Mouse (Mus musculus) forebrain, postnatal 0 days (tissue): Measurements from ENCODE around the gene Cenpm. TPM values are rescaled to one million over a fixed set of nuclear protein-coding genes. Genes with fewer than 3 reads are reported as not detected.

Experiments used
- ATAC-seq: fragments of 200-750 bp; cut with Nextera tagmentation; 2 replicates; pipeline ENCODE4 v1.8.0; 2017; ENCODE audit warnings: mild to moderate bottlenecking, moderate library complexity
- DNase-seq: peaks from one replicate; pipeline ENCODE4 v3.0.0-alpha.2; 2015
- H3K27ac ChIP-seq: fragments of 300-500 bp; sonication (generic); 2 replicates; pipeline ENCODE4 v1.5.1; 2014; ENCODE audit warnings: low read depth, mild to moderate bottlenecking, antibody characterized with exemption, low read length, moderate library complexity, mixed read lengths
- H3K27me3 ChIP-seq: fragments of 300-500 bp; sonication (generic); 2 replicates; pipeline ENCODE4 v1.6.1; 2014; ENCODE audit warnings: mild to moderate bottlenecking, low read length, mixed read lengths; ENCODE audit not compliant: insufficient read depth
- H3K36me3 ChIP-seq: fragments of 300-500 bp; sonication (generic); 2 replicates; pipeline ENCODE4 v1.6.1; 2014; ENCODE audit warnings: mild to moderate bottlenecking, moderate library complexity; ENCODE audit not compliant: insufficient read depth
- H3K4me1 ChIP-seq: fragments of 300-500 bp; sonication (generic); 2 replicates; pipeline ENCODE4 v1.6.1; 2014; ENCODE audit warnings: antibody characterized with exemption; ENCODE audit not compliant: insufficient read depth
- H3K4me2 ChIP-seq: fragments of 300-500 bp; sonication (generic); 2 replicates; pipeline ENCODE4 v1.6.1; 2014; ENCODE audit warnings: low read depth, mild to moderate bottlenecking, moderate library complexity
- H3K4me3 ChIP-seq: fragments of 300-500 bp; sonication (generic); 2 replicates; pipeline ENCODE4 v1.5.1; 2014; ENCODE audit warnings: low read depth, low read length, mixed read lengths
- H3K9ac ChIP-seq: fragments of 300-500 bp; sonication (generic); 2 replicates; pipeline ENCODE4 v1.6.1; 2014; ENCODE audit warnings: mild to moderate bottlenecking
- H3K9me3 ChIP-seq: fragments of 300-500 bp; sonication (generic); 2 replicates; pipeline ENCODE4 v1.6.1; 2016; ENCODE audit warnings: low read length
- CTCF ChIP-seq: sonication (generic); IDR thresholded peaks from 2 replicates; pipeline ENCODE4 v1.5.1; 2016; ENCODE audit warnings: antibody characterized with exemption, control low read depth, low read depth
- WGBS: fragments of 180-500 bp; shearing (Covaris S2); extraction: QIAGEN DNeasy Blood & Tissue Kit; methylation state at CpG from one replicate; pipeline ENCODE4 v1.1.7; 2014; 5-methylcytosine and 5-hydroxymethylcytosine counted together
- polyA plus RNA-seq: library from polyadenylated mRNA; unstranded; fragments of >200 nt; fragmentation: Nextera tagmentation; extraction: Ambion mirVana; gene quantifications from 2 replicates; pipeline ENCODE4 v1.2.1, GENCODE M21; 2015
- total RNA-seq: library from RNA; depleted of rRNA; stranded (reverse); fragments of >200 nt; gene quantifications from 2 replicates; pipeline ENCODE4 v1.2.3, GENCODE M21; 2014; rRNA removed

Gene Cenpm
- total RNA-seq (8.9 and 10.0 TPM in 2 replicates), polyA plus RNA-seq (16.5 and 18.7 TPM in 2 replicates)

DNA sequence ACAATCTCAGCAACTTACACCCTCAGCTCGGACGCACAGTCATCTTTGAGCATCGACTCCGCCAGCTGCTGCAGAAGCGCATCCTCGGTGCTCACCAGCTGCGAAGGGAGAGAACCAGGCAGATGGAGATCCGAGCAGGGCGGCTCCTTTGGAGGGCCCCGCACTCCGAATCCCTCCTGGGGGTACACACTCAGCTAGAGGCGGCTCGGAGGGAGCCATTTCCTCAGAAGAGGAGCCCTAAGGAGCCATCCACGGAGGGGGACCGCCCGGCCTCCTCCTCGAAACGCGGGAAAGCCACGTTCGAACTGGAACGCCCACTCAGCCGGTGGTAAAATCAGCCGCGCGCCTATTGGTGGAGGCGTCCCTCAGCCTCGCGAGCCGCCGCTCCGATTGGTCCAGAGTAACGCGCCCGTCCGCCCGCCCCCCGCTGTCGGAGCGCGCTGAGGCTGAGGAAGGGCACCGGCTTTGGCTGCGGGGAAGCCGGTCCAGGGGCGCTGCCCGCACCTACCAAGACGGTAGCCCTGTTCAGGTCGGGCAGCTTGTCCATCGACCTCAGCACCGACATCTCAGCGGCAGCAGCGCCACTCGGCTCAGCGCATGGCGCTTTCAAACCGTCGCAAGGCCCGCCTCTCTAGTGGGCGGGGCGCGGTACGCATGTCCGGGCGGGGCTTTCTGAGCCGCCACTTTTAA lies at the start of gene Cenpm:
TSS of gene Cenpm (minus strand) at position 634 of the 690 bp plus-strand sequence.
- peak within 1 kb of the TSS; percentile 53 for H3K9ac ChIP-seq
- peak; percentile 96 for DNase-seq
- H3K36me3 ChIP-seq = no peaks in the 10 kb centered on the region
- peak; percentile 7; the same call in 1 of the 2 replicates for TF ChIP-seq CTCF
- H3K27ac ChIP-seq = peak within 1 kb of the TSS; percentile 57
- WGBS = under 1% methylated on average over 65 of the region's 65 CpGs
- peak within 1 kb of the TSS; percentile 98 for H3K4me2 ChIP-seq
- no peaks in the 10 kb centered on the region for H3K9me3 ChIP-seq
- H3K27me3 ChIP-seq = no peaks in the 10 kb centered on the region
- H3K4me3 ChIP-seq = peak within 1 kb of the TSS; percentile 76
- 0 out of 2 replicates have a peak, but pooled peaks cover 3% of the 10 kb centered on the region for H3K4me1 ChIP-seq
- ATAC-seq = peak; percentile 99

DNA sequence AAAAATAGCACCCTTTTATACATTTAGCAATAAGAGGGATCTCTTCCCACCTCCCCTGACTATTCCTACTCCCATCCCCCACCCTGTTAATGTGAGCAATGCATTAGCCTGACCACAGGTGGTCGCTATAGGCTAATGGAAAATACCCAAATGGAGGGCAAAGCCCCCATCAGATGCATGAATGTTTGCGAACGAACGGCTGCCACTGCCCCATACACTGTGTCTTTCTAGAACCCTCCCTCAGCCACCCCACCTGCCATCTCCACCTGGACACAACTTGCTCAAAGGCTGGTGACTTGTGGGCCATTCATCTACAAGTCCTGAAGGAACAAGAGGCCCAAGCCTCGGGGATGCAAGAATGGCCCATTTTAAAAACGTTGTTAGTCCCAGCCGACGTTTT lies 49.5 kb upstream of the Cenpm start:
- Histone ChIP-seq H3K36me3 (peaks cover 32% of the 10 kb centered on the region), H3K27me3 (no peaks in the 10 kb centered on the region), H3K9ac (no peak overlapping the region), H3K4me3 (no peak overlapping the region), H3K9me3 (no peaks in the 10 kb centered on the region), H3K4me1 (no peaks in the 10 kb centered on the region), H3K4me2 (no peak overlapping the region), H3K27ac (peak overlapping the region; percentile 36; the same call in 1 of the 2 replicates)
- peak; percentile 76 for DNase-seq
- 24% methylated on average over 8 of the region's 8 CpGs for WGBS
- peak; percentile 76 for TF ChIP-seq CTCF
- peak; percentile 42 for ATAC-seq

DNA sequence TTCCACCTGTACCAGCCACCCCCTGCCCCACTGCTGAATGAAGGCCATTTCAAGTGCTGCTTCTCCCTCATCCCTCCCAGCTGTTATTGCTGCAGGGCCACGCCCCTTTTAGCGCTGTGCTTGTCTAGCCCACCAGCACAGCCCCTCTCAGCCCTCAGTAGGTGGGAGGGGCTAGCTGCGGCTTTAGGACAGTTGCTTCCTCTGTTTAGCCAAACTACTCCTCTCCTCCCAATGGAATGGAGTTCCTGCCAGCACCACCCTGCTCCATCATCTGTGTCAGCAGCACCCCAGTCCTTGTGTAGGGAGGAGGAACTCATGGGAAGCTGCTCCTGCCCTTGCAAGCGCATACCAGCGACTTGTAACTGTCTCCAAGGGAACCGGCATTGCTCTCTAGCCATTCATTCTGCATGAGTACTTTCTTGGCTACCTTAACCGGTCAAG lies 48.7 kb upstream of the Cenpm start:
- peak; percentile 29; the same call in 1 of the 2 replicates for TF ChIP-seq CTCF
- H3K27me3 ChIP-seq = no peaks in the 10 kb centered on the region
- 5% methylated on average over 7 of the region's 7 CpGs for WGBS
- H3K4me3 ChIP-seq = no peak overlapping the region
- H3K27ac ChIP-seq = peak overlapping the region; percentile 36
- peaks cover 40% of the 10 kb centered on the region for H3K36me3 ChIP-seq
- H3K9me3 ChIP-seq = no peaks in the 10 kb centered on the region
- peak; percentile 77 for ATAC-seq
- 0 out of 2 replicates have a peak overlapping the region, but pooled peaks have one; percentile 6 for H3K9ac ChIP-seq
- peak; percentile 54 for DNase-seq
- H3K4me2 ChIP-seq = peak overlapping the region; percentile 17; the same call in 1 of the 2 replicates
- H3K4me1 ChIP-seq = no peaks in the 10 kb centered on the region

DNA sequence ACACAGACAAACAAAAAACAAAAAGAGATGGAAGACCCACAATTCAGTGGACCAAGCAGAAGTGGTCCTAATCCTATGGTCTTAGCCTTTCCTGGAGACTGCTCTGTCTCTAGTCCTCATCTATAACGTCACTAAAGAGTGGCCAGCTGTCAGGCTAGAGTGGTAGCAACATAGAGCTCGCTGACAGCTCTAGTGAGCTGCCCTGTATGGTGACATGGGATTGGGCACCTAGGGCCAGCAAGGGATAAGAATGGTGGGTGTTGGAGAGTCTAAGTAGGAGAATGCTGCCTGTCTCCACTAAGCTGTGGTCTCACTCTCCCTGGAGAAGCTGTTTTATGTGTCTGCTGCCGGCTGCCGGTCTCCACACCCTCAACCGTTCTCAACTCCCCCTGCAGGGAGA lies 48.3 kb upstream of the Cenpm start:
- 28% methylated on average over 5 of the region's 5 CpGs for WGBS
- DNase-seq (no peak), ATAC-seq (peak; percentile 6)
- no peaks in the 10 kb centered on the region for H3K9me3 ChIP-seq
- no peak for TF ChIP-seq CTCF
- no peaks in the 10 kb centered on the region for H3K4me1 ChIP-seq
- H3K9ac ChIP-seq = 0 out of 2 replicates have a peak overlapping the region, but pooled peaks have one; percentile 6
- H3K36me3 ChIP-seq = peaks cover 44% of the 10 kb centered on the region
- H3K4me2 ChIP-seq = peak overlapping the region; percentile 17; the same call in 1 of the 2 replicates
- no peak overlapping the region for H3K4me3 ChIP-seq
- peak overlapping the region; percentile 36 for H3K27ac ChIP-seq
- no peaks in the 10 kb centered on the region for H3K27me3 ChIP-seq

DNA sequence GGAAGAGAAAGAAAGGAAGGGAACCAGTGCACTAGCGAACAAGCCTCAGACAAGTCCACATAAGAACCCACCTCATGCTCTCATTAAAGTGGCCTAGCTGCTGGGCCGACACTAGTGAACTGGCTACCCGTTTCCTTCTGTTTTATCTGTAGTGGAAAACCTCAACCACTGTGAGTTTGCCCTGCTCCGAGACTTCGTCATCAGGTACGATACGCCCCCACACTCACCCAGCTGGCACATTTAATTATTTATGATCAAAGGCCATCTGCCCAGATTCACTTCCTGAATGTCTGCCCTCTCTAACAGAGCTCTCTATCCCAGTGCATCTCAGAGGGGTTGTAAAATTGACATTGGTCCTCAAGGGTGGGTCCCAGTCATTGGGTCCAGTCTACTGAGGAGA lies 45.7 kb upstream of the Cenpm start:
- H3K4me2 ChIP-seq = no peak overlapping the region
- H3K4me1 ChIP-seq = no peaks in the 10 kb centered on the region
- H3K27me3 ChIP-seq = no peaks in the 10 kb centered on the region
- no peak overlapping the region for H3K27ac ChIP-seq
- no peak overlapping the region for H3K4me3 ChIP-seq
- DNase-seq (no peak), ATAC-seq (no peak)
- peaks cover 70% of the 10 kb centered on the region for H3K36me3 ChIP-seq
- H3K9me3 ChIP-seq = no peaks in the 10 kb centered on the region
- H3K9ac ChIP-seq = no peak overlapping the region
- TF ChIP-seq CTCF = no peak
- WGBS = 93% methylated on average over 7 of the region's 7 CpGs

DNA sequence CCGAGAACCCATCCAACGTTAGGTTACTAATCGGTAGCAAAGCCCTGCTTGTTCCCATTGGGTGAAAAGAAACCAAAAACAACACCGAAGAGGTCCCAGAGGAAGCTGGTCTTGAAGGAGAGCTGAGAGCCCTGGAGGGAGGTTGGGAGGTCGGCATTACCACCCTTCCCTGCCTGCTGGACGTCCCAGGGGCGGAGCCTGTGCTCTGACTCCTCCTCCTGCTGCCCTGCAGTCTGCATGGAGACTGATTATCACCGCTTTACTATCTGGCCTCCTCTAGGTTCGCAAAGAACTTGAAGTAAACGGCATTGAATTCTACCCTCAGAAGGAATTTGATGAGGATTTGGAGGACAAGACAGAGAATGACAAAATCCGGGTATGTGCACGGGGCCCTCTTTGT lies 41.6 kb upstream of the Cenpm start:
- H3K27me3 ChIP-seq = no peaks in the 10 kb centered on the region
- no peak overlapping the region for H3K27ac ChIP-seq
- H3K9ac ChIP-seq = no peak overlapping the region
- no peaks in the 10 kb centered on the region for H3K4me1 ChIP-seq
- H3K9me3 ChIP-seq = no peaks in the 10 kb centered on the region
- DNase-seq = no peak
- 75% methylated on average over 12 of the region's 12 CpGs for WGBS
- no peak overlapping the region for H3K4me3 ChIP-seq
- no peak for ATAC-seq
- no peak overlapping the region for H3K4me2 ChIP-seq
- peaks cover 94% of the 10 kb centered on the region for H3K36me3 ChIP-seq
- no peak for TF ChIP-seq CTCF

DNA sequence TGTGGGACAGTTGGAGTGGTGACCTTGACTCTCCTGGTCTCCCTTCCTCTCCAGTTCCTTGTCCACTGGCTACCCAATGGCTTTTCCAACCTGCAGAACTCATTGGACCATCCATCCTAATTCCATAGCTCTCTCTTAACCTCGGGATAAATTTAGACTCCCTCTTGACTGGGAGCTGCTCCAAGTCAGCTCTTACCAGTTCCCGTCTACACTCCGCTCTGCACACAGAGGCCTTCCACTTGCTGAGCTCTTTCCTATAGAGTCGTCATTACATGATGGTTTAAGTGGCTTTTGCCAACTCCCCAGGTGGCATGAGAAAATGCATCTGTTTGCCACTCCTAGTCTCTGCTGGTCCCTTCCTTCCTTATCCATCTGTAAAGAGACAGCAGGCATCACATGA lies 36.1 kb upstream of the Cenpm start:
- H3K27ac ChIP-seq = no peak overlapping the region
- peaks cover 73% of the 10 kb centered on the region for H3K36me3 ChIP-seq
- WGBS = 57% methylated on average over 4 of the region's 4 CpGs
- H3K27me3 ChIP-seq = no peaks in the 10 kb centered on the region
- no peak overlapping the region for H3K4me2 ChIP-seq
- ATAC-seq (no peak), DNase-seq (no peak)
- H3K4me3 ChIP-seq = no peak overlapping the region
- H3K9ac ChIP-seq = no peak overlapping the region
- TF ChIP-seq CTCF = no peak
- no peaks in the 10 kb centered on the region for H3K9me3 ChIP-seq
- H3K4me1 ChIP-seq = peaks cover 12% of the 10 kb centered on the region
